Mouse (Mus musculus) heart, embryonic 12.5 days (tissue): ENCODE measurements around the gene Cap2. TPM values are rescaled to one million over a fixed set of nuclear protein-coding genes. Genes with fewer than 3 reads are reported as not detected.
A peak's percentile ranks its signal among the peaks of the same experiment; 100 is the strongest.

Experiments
- ATAC-seq: fragments of 200-750 bp; cut with Nextera tagmentation; 2 replicates; pipeline ENCODE4 v1.8.0; 2017; ENCODE audit warnings: moderate TSS enrichment, moderate library complexity; ENCODE audit not compliant: insufficient number of reproducible peaks, low FRiP score
- H3K27ac ChIP-seq: fragments of 300-500 bp; sonication (generic); 2 replicates; pipeline ENCODE4 v1.5.1; 2016; ENCODE audit warnings: mild to moderate bottlenecking, moderate library complexity; ENCODE audit not compliant: poor library complexity, severe bottlenecking
- H3K27me3 ChIP-seq: fragments of 300-500 bp; sonication (generic); replicated peaks from 2 replicates; pipeline ENCODE4 v1.6.1; 2016; ENCODE audit warnings: mild to moderate bottlenecking, moderate library complexity
- H3K36me3 ChIP-seq: fragments of 300-500 bp; sonication (generic); 2 replicates; pipeline ENCODE4 v1.6.1; 2016; ENCODE audit warnings: mild to moderate bottlenecking, moderate library complexity
- H3K4me1 ChIP-seq: fragments of 300-500 bp; sonication (generic); replicated peaks from 2 replicates; pipeline ENCODE4 v1.6.1; 2016; ENCODE audit warnings: mild to moderate bottlenecking
- H3K4me2 ChIP-seq: fragments of 300-500 bp; sonication (generic); 2 replicates; pipeline ENCODE4 v1.6.1; 2016; ENCODE audit warnings: mild to moderate bottlenecking, moderate library complexity
- H3K4me3 ChIP-seq: fragments of 300-500 bp; sonication (generic); 2 replicates; pipeline ENCODE4 v1.5.1; 2016; ENCODE audit warnings: mild to moderate bottlenecking
- H3K9ac ChIP-seq: fragments of 300-500 bp; sonication (generic); 2 replicates; pipeline ENCODE4 v1.6.1; 2016; ENCODE audit warnings: mild to moderate bottlenecking, moderate library complexity
- H3K9me3 ChIP-seq: fragments of 300-500 bp; sonication (generic); replicated peaks from 2 replicates; pipeline ENCODE4 v1.6.1; 2016; ENCODE audit warnings: mild to moderate bottlenecking, moderate library complexity
- WGBS: fragments of 180-500 bp; shearing (Covaris S2); methylation state at CpG from one replicate; pipeline ENCODE4 v1.1.7; 2016; 5-methylcytosine and 5-hydroxymethylcytosine counted together
- polyA plus RNA-seq: library from polyadenylated mRNA; unstranded; fragments of >200 nt; fragmentation: Nextera tagmentation; extraction: Ambion mirVana; gene quantifications from 2 replicates; pipeline ENCODE4 v1.2.1, GENCODE M21; 2016

The Cap2 gene
- polyA plus RNA-seq, 1 experiment from 2014 or later: 177 TPM

DNA sequence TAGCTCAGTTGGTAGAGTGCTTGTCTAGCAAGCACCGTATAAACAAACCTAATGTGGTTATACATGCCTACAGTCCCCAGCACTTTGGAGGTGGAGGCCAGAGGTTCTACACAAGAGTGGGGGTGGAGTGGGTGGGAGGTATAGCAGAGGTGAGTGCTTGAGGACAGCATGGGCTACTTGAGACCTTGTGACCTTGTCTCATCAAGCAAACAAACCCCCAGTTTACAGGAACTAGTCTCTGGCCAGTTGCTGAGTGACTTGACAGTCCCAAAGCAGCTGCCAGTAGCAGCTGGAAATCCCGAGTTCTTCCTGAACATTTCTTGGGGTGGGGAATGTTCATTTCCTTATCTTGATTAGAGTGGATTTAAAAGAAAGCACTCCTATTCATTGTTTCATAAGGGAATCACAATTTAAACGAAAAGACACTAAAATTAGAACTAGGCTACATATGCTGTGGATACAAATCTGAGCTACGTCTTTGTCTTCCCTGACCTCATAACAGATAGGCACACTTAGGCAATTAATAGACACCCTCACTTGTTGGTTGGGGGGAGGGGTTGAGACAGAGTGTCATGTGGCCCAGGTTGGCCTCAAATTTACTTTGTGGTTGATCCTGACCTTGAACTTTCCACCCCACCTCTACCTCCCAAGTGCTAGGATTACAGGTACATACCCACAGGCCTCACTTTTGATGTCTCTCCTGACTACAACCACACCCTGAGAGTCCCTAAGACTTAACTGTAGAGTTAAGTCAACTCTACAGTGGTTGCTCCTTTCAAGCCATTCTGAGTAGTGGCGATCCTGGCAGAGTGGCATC is 33.5 kb downstream of the Cap2 start:
- H3K27ac ChIP-seq: no peak overlapping the region
- H3K9ac ChIP-seq: no peak overlapping the region
- H3K9me3 ChIP-seq: no peaks in the 10 kb centered on the region
- no peak overlapping the region for H3K4me3 ChIP-seq
- ATAC-seq: no peak
- peaks cover 30% of the 10 kb centered on the region for H3K4me1 ChIP-seq
- peaks cover 31% of the 10 kb centered on the region for H3K36me3 ChIP-seq
- no peaks in the 10 kb centered on the region for H3K27me3 ChIP-seq
- 63% methylated on average over 5 of the region's 5 CpGs for WGBS
- no peak overlapping the region for H3K4me2 ChIP-seq

- no peaks in the 10 kb centered on the region for H3K9me3 ChIP-seq
- H3K36me3 ChIP-seq: peaks cover 9% of the 10 kb centered on the region; the same call in 1 of the 2 replicates
- no peak overlapping the region for H3K4me2 ChIP-seq
- peaks cover 25% of the 10 kb centered on the region for H3K4me1 ChIP-seq
- H3K27ac ChIP-seq: no peak overlapping the region
- H3K4me3 ChIP-seq: no peak overlapping the region
- WGBS: 90% methylated on average over 7 of the region's 7 CpGs
- no peak overlapping the region for H3K9ac ChIP-seq
- no peaks in the 10 kb centered on the region for H3K27me3 ChIP-seq
- no peak for ATAC-seq
These were observed 37.6 kb downstream of the Cap2 start for GRCm38 (mm10) chr13:46539284-46539683.

DNA sequence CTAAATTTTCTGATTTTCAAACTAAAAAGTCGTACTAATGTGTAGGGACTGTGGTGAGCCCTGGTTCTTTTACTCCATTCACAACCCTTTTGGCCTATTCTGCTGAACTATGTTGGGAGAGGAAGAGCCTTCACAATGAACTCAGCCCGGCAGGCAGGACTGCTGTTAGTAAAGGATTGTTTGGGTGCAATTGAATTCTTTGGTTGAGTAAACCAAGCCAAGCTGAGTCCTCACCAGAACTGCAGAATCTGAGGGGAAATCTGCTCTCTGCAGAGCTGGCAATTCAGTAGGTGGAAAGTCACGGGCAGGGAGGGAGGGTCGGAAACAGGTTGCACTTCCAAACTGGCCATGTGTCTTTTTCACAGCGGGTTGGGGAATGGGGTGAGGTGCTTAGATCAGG is 39.3 kb downstream of the Cap2 start:
- 82% methylated on average over 5 of the region's 5 CpGs for WGBS
- Histone ChIP-seq H3K36me3 (peaks cover 9% of the 10 kb centered on the region; the same call in 1 of the 2 replicates), H3K27ac (no peak overlapping the region), H3K27me3 (no peaks in the 10 kb centered on the region), H3K4me1 (peaks cover 17% of the 10 kb centered on the region), H3K9ac (no peak overlapping the region), H3K4me2 (no peak overlapping the region), H3K4me3 (no peak overlapping the region), H3K9me3 (no peaks in the 10 kb centered on the region)
- no peak for ATAC-seq

DNA sequence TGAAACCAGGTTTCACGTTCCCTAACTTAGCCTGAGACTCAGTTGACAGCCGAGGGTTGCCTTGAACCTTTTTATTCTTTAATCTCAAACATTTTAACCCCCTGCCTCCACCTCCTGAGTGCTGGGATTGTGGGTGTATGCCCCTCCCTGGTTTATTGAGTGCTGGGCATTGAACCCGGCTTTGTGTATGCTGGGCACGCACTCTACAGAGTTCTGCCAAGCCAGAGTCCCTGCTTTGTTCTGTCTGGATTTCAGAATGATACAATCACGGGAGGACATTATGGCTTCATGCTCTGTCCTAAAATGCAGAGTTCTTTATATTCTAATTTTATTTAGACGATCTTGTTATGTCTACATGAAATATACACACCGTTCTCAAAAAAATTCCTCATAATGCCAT is 41.1 kb downstream of the Cap2 start:
- no peak overlapping the region for H3K4me3 ChIP-seq
- 80% methylated on average over 7 of the region's 7 CpGs for whole genome bisulfite sequencing
- no peaks in the 10 kb centered on the region for H3K9me3 ChIP-seq
- peaks cover 9% of the 10 kb centered on the region; the same call in 1 of the 2 replicates for H3K36me3 ChIP-seq
- no peak for ATAC-seq
- H3K27me3 ChIP-seq: no peaks in the 10 kb centered on the region
- no peak overlapping the region for H3K9ac ChIP-seq
- no peak overlapping the region for H3K4me2 ChIP-seq
- H3K4me1 ChIP-seq: peaks cover 32% of the 10 kb centered on the region
- H3K27ac ChIP-seq: no peak overlapping the region

GRCm38 (mm10) chr13:46544608-46545007 is 43.0 kb downstream of the Cap2 start:
- H3K27ac ChIP-seq: peak overlapping the region; percentile 8; the same call in 1 of the 2 replicates
- H3K36me3 ChIP-seq: peaks cover 5% of the 10 kb centered on the region; the same call in 1 of the 2 replicates
- no peak overlapping the region for H3K4me3 ChIP-seq
- ATAC-seq: no peak
- peaks cover 34% of the 10 kb centered on the region for H3K4me1 ChIP-seq
- H3K4me2 ChIP-seq: no peak overlapping the region
- 74% methylated on average over 6 of the region's 6 CpGs for WGBS
- H3K9ac ChIP-seq: no peak overlapping the region
- H3K9me3 ChIP-seq: no peaks in the 10 kb centered on the region
- no peaks in the 10 kb centered on the region for H3K27me3 ChIP-seq

DNA sequence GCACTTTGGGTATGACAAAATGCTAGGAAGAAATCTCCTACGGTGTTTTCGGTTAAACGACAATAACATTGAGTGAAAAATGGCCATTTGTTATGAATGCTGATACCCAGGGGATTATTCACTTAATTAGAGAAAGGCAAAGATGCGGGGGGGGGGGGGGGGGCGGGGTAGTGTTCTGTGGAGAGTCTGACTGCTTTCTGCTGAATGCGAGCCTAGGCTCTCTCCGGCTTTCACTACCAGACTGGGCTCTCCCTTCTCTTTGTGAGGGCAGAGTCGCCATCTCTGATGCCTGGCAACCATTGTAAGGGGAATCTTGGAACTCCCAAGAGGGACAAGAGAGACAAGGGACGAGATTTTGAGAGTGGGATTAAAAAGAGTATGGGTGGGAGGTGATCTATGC is 43.4 kb downstream of the Cap2 start:
- Histone ChIP-seq H3K9me3 (no peaks in the 10 kb centered on the region), H3K27ac (no peak overlapping the region), H3K36me3 (peaks cover under 1% of the 10 kb centered on the region; the same call in 1 of the 2 replicates), H3K4me2 (no peak overlapping the region), H3K27me3 (no peaks in the 10 kb centered on the region), H3K4me1 (peaks cover 39% of the 10 kb centered on the region), H3K9ac (no peak overlapping the region), H3K4me3 (no peak overlapping the region)
- no peak for ATAC-seq
- WGBS: 61% methylated on average over 9 of the region's 9 CpGs

- Histone ChIP-seq H3K4me3 (no peak overlapping the region), H3K27ac (peak overlapping the region; percentile 39; the same call in 1 of the 2 replicates), H3K27me3 (no peaks in the 10 kb centered on the region), H3K36me3 (no peaks in the 10 kb centered on the region), H3K9ac (no peak overlapping the region), H3K4me2 (no peak overlapping the region), H3K4me1 (peaks cover 53% of the 10 kb centered on the region), H3K9me3 (no peaks in the 10 kb centered on the region)
- no peak for ATAC-seq
- WGBS: 87% methylated on average over 4 of the region's 4 CpGs
These were observed 45.2 kb downstream of the Cap2 start for GRCm38 (mm10) chr13:46546846-46547245.

DNA sequence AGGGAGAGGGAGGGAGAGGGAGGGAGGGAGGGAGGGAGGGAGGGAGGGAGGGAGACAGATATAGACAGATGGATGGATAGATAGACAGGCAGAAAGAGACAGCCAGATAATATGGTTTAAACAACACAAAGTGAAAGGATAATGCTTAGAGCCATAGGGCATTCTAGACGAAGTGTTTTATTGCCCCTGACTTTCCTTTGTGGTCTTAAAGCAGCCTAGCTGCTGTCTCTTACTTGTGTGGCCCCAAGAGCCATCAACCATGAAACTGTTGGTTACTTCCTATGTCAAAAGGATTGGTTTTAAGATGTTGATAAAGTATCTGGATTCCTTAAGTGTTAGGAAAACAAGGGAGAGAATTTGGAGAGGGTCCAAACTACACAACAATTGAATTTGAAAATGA is 45.6 kb downstream of the Cap2 start:
- 60% methylated on average over 1 of the region's 1 CpGs for WGBS
- no peak for ATAC-seq
- peaks cover 53% of the 10 kb centered on the region for H3K4me1 ChIP-seq
- H3K27me3 ChIP-seq: no peaks in the 10 kb centered on the region
- H3K4me2 ChIP-seq: no peak overlapping the region
- no peak overlapping the region for H3K27ac ChIP-seq
- no peaks in the 10 kb centered on the region for H3K9me3 ChIP-seq
- no peak overlapping the region for H3K9ac ChIP-seq
- H3K36me3 ChIP-seq: no peaks in the 10 kb centered on the region
- no peak overlapping the region for H3K4me3 ChIP-seq

DNA sequence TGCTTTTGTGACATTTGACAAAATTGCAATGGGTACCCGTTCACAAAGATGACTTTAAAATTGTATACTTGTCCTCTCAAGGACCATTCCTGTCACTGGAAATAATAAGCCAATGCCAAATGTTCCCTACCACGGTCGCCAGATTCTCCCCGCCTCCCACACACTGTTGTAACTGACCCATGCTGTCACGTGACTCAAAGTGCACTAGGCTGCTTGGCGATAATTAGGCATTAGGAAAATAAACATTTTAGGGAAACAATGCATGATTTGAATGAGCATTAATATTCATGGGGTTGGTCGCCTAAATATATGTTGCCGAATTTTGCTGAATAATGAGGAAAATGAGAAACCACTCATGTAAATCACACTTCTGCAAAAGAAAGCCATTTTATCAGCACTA is 46.5 kb downstream of the Cap2 start:
- no peaks in the 10 kb centered on the region for H3K9me3 ChIP-seq
- no peak overlapping the region for H3K4me3 ChIP-seq
- ATAC-seq: no peak
- no peaks in the 10 kb centered on the region for H3K36me3 ChIP-seq
- 86% methylated on average over 8 of the region's 8 CpGs for WGBS
- H3K4me1 ChIP-seq: peaks cover 54% of the 10 kb centered on the region
- no peak overlapping the region for H3K27ac ChIP-seq
- H3K4me2 ChIP-seq: no peak overlapping the region
- H3K9ac ChIP-seq: no peak overlapping the region
- no peaks in the 10 kb centered on the region for H3K27me3 ChIP-seq

GRCm38 (mm10) chr13:46548600-46549179 is 47.0 kb downstream of the Cap2 start:
- H3K4me2 ChIP-seq: no peak overlapping the region
- H3K36me3 ChIP-seq: no peaks in the 10 kb centered on the region
- H3K27me3 ChIP-seq: no peaks in the 10 kb centered on the region
- H3K9me3 ChIP-seq: no peaks in the 10 kb centered on the region
- H3K27ac ChIP-seq: no peak overlapping the region
- no peak overlapping the region for H3K4me3 ChIP-seq
- WGBS: 80% methylated on average over 5 of the region's 5 CpGs
- no peak overlapping the region for H3K9ac ChIP-seq
- H3K4me1 ChIP-seq: peaks cover 55% of the 10 kb centered on the region
- no peak for ATAC-seq

- H3K9ac ChIP-seq: no peak overlapping the region
- H3K36me3 ChIP-seq: no peaks in the 10 kb centered on the region
- H3K27me3 ChIP-seq: no peaks in the 10 kb centered on the region
- no peak overlapping the region for H3K4me3 ChIP-seq
- peak overlapping the region; percentile 44 for H3K27ac ChIP-seq
- ATAC-seq: no peak
- 62% methylated on average over 10 of the region's 10 CpGs for WGBS
- no peaks in the 10 kb centered on the region for H3K9me3 ChIP-seq
- H3K4me1 ChIP-seq: peaks cover 51% of the 10 kb centered on the region
- no peak overlapping the region for H3K4me2 ChIP-seq
These were observed 49.0 kb downstream of the Cap2 start for GRCm38 (mm10) chr13:46550627-46551026.
